Mouse (Mus musculus) heart, embryonic 11.5 days (tissue): ENCODE measurements around the gene Ptpn14. TPM values are rescaled to one million over a fixed set of nuclear protein-coding genes. Genes with fewer than 3 reads are reported as not detected.
"Not testable (repeated sequence)": the region's sequence is repeated elsewhere in the genome, so short reads cannot be mapped to it uniquely, and the experiment has no call there.

Experiments
- ATAC-seq: fragments of 200-750 bp; cut with Nextera tagmentation; replicated peaks from 2 replicates; pipeline ENCODE4 v1.8.0; 2017; ENCODE audit warnings: moderate library complexity; ENCODE audit not compliant: insufficient number of reproducible peaks, low FRiP score, low TSS enrichment
- H3K27ac ChIP-seq: fragments of 300-500 bp; sonication (generic); 2 replicates; pipeline ENCODE4 v1.5.1; 2014; ENCODE audit warnings: mild to moderate bottlenecking, low read depth, low read length
- H3K27me3 ChIP-seq: fragments of 300-500 bp; sonication (generic); 2 replicates; pipeline ENCODE4 v1.6.1; 2014; ENCODE audit warnings: mild to moderate bottlenecking, low read length, mixed read lengths; ENCODE audit not compliant: control insufficient read depth, insufficient read depth
- H3K36me3 ChIP-seq: fragments of 300-500 bp; sonication (generic); 2 replicates; pipeline ENCODE4 v1.6.1; 2014; ENCODE audit warnings: mild to moderate bottlenecking, low read length, moderate library complexity, mixed read lengths; ENCODE audit not compliant: control insufficient read depth, insufficient read depth
- H3K4me1 ChIP-seq: fragments of 300-500 bp; sonication (generic); 2 replicates; pipeline ENCODE4 v1.6.1; 2014; ENCODE audit warnings: low read length; ENCODE audit not compliant: control insufficient read depth, insufficient read depth
- H3K4me2 ChIP-seq: fragments of 300-500 bp; sonication (generic); 2 replicates; pipeline ENCODE4 v1.6.1; 2014; ENCODE audit warnings: mild to moderate bottlenecking, moderate library complexity
- H3K4me3 ChIP-seq: fragments of 300-500 bp; sonication (generic); 2 replicates; pipeline ENCODE4 v1.5.1; 2014; ENCODE audit warnings: low read depth, low read length
- H3K9ac ChIP-seq: fragments of 300-500 bp; sonication (generic); 2 replicates; pipeline ENCODE4 v1.6.1; 2014; ENCODE audit warnings: mild to moderate bottlenecking, low read depth, low read length, moderate library complexity
- H3K9me3 ChIP-seq: fragments of 300-500 bp; sonication (generic); replicated peaks from 2 replicates; pipeline ENCODE4 v1.6.1; 2016; ENCODE audit warnings: low read length; ENCODE audit not compliant: control insufficient read depth
- WGBS: fragments of 180-500 bp; shearing (Covaris S2); extraction: QIAGEN DNeasy Blood & Tissue Kit; methylation state at CpG from one replicate; pipeline ENCODE4 v1.1.7; 2014; ENCODE audit not compliant: insufficient replicate concordance; 5-methylcytosine and 5-hydroxymethylcytosine counted together
- polyA plus RNA-seq: library from polyadenylated mRNA; unstranded; fragments of >200 nt; fragmentation: Nextera tagmentation; extraction: Ambion mirVana; gene quantifications from 2 replicates; pipeline ENCODE4 v1.2.1, GENCODE M21; 2014

The Ptpn14 gene
- polyA plus RNA-seq, 1 experiment from 2014 or later, result 10.1 TPM

DNA sequence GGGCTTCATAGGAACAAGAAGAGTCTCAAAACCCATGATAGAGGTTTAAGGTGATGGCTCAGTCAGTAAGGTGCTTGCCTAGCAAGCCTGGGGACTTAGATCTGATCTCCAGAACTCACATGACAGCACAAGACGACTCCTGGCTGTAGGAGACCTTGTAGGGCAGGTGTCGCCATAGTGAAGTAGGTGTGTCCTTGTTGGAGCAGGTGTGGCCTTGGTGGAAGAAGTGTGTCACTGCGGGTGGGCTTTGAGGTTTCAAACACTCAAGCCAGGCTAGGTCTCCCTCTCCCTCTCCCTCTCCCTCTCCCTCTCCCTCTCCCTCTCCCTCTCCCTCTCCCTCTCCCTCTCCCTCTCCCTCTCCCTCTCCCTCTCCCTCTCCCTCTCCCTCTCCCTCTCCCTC, 35.6 kb upstream of the Ptpn14 start:
- not testable (repeated sequence) for H3K9me3 ChIP-seq, H3K4me2 ChIP-seq, H3K27me3 ChIP-seq, H3K4me1 ChIP-seq, H3K36me3 ChIP-seq, H3K9ac ChIP-seq, ATAC-seq, H3K27ac ChIP-seq, H3K4me3 ChIP-seq
- WGBS, result 43% methylated on average over 3 of the region's 3 CpGs

DNA sequence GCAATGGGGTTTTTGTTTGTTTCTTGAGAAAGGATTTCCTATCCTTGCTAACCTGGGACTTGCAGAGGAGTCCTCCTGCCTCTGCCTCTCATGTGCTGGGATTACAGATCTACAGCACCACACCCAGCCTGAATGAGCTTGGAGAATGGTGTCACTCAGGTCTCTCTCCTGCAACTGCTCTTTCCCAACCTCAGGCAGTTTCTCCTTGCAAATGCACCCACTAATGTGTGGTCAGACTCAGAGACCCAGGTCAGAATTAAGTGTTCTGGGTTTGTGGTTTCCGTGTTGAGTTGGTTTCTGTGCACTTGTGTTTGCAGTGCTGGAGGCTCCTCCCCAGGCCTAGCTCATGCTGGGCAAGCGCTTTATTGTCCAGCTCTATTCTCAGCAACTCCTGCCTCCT, 33.7 kb upstream of the Ptpn14 start:
- H3K27ac ChIP-seq, result no peak overlapping the region; the same call in 1 of the 2 replicates
- no peak for ATAC-seq
- H3K4me2 ChIP-seq, result no peak overlapping the region
- no peak overlapping the region for H3K4me3 ChIP-seq
- H3K36me3 ChIP-seq, result no peaks in the 10 kb centered on the region
- no peaks in the 10 kb centered on the region for H3K9me3 ChIP-seq
- 80% methylated on average over 2 of the region's 2 CpGs for WGBS
- peaks cover 6% of the 10 kb centered on the region; the same call in 1 of the 2 replicates for H3K4me1 ChIP-seq
- H3K27me3 ChIP-seq, result no peaks in the 10 kb centered on the region
- no peak overlapping the region for H3K9ac ChIP-seq

DNA sequence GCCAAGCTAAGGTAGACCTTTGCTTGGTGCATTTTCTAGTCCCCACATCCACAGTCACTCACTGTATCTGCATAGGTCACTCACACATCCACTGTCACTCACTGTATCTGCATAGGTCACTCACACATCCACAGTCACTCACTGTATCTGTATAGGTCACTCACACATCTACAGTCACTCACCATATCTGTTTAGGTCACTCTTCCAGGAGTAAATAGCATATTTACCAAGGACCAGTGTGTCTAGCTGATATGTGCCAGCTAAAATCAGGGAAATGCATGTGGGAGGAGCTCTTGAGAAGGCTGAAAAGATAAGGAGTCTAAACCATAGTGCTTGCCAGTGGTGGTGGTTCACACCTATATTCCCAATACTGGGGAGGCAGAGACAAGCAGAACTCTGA, 32.7 kb upstream of the Ptpn14 start:
- H3K27me3 ChIP-seq, result no peaks in the 10 kb centered on the region
- no peak overlapping the region for H3K4me2 ChIP-seq
- H3K4me3 ChIP-seq, result no peak overlapping the region
- ATAC-seq, result peak; percentile 62; the same call in 1 of the 2 replicates
- no peaks in the 10 kb centered on the region for H3K36me3 ChIP-seq
- H3K4me1 ChIP-seq, result peaks cover 4% of the 10 kb centered on the region; the same call in 1 of the 2 replicates
- H3K27ac ChIP-seq, result no peak overlapping the region
- H3K9ac ChIP-seq, result no peak overlapping the region
- H3K9me3 ChIP-seq, result no peaks in the 10 kb centered on the region

DNA sequence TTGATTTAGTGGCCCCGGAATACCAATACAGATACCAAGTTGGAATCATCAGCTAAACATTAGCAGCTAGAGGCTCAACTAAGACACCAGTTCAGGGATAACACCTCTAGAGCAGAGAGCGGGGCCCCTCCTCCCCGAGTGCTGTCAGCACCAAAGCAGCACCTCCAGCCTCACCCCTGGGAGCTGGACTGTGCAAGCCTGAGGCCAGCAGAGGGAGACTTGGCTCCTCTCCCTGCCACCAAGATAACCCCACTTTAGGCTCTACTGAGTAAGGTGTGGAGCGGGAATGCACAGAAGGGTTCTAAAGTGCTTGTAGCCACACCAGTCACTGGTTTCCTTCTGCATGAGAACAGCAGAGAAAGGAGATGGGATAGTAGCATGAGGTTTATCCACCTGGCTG, 29.7 kb upstream of the Ptpn14 start:
- H3K4me1 ChIP-seq, result peaks cover 4% of the 10 kb centered on the region; the same call in 1 of the 2 replicates
- H3K36me3 ChIP-seq, result no peaks in the 10 kb centered on the region
- H3K4me2 ChIP-seq, result peak overlapping the region; percentile 37; the same call in 1 of the 2 replicates
- ATAC-seq, result peak; percentile 66
- no peaks in the 10 kb centered on the region for H3K27me3 ChIP-seq
- WGBS, result 26% methylated on average over 4 of the region's 4 CpGs
- 0 out of 2 replicates have a peak overlapping the region, but pooled peaks have one; percentile 12 for H3K27ac ChIP-seq
- H3K9me3 ChIP-seq, result no peaks in the 10 kb centered on the region
- H3K9ac ChIP-seq, result no peak overlapping the region
- no peak overlapping the region for H3K4me3 ChIP-seq

DNA sequence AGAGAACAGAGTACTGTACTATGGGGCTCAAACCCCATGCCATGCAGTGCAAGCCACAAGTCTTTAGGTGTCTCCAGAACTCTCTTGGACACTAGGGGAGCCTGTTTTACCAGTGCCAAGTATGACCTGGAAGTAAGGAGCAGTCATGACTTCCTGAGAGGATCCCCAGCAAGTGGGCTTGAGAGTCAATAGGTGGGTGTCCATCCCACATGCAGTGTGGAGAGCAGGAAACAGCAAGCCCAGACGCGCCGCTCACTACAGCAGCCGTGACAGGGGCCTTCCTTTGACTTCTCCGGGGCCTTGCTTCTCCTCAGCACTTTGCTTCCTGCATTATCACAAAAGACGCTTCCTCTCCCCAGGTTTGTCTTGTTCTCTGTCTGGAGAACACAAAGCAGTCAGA, 27.9 kb upstream of the Ptpn14 start:
- Histone ChIP-seq H3K4me3 (no peak overlapping the region), H3K27me3 (no peaks in the 10 kb centered on the region), H3K4me2 (no peak overlapping the region), H3K9ac (no peak overlapping the region), H3K36me3 (no peaks in the 10 kb centered on the region), H3K4me1 (0 out of 2 replicates have a peak, but pooled peaks cover 4% of the 10 kb centered on the region), H3K27ac (no peak overlapping the region), H3K9me3 (no peaks in the 10 kb centered on the region)
- WGBS, result 64% methylated on average over 6 of the region's 6 CpGs
- no peak for ATAC-seq

DNA sequence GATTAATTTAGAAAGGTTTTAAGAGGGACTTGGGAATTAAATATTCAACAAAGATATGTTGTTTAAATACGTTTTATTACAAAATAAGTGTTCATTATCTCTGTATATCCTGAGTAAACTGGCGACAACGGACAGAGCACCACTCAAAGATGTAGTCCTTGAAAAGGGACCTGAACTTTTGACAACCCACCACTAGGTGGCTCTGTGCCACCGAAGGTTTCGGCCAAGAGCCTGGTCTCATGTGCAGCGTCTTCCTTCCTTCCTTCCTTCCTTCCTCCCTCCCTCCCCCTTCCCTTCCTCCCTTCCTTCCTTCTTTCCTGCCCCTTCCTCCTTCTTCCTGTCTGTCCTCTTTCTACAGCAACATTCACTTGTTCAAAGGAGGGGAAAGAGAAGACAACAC, 27.1 kb upstream of the Ptpn14 start:
- Histone ChIP-seq H3K4me1 (0 out of 2 replicates have a peak, but pooled peaks cover 4% of the 10 kb centered on the region), H3K9me3 (no peaks in the 10 kb centered on the region), H3K27ac (no peak overlapping the region), H3K27me3 (no peaks in the 10 kb centered on the region), H3K9ac (no peak overlapping the region), H3K4me2 (no peak overlapping the region), H3K36me3 (no peaks in the 10 kb centered on the region), H3K4me3 (no peak overlapping the region)
- 2% methylated on average over 6 of the region's 6 CpGs for WGBS
- no peak for ATAC-seq

DNA sequence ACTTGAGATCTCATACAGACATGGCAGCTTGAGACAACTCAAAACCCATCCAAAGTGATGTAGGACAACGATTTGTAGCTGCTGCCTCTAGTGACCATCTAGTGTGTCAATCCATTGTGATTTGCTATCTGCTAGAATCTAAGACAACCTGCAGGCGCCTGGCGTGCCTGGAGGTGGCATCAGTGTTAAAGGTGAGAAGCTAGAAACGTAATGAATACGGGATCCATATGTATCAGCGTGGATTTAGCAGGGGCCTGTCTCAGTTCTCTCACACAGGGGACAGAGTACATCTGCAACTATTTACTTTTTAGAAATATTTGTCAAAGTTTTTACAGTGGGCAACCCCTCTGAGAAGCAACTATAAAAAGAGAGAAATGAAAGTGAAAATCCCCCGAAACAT, 24.9 kb upstream of the Ptpn14 start:
- no peak overlapping the region for H3K4me2 ChIP-seq
- H3K9ac ChIP-seq, result no peak overlapping the region
- ATAC-seq, result no peak
- 0 out of 2 replicates have a peak, but pooled peaks cover 4% of the 10 kb centered on the region for H3K4me1 ChIP-seq
- WGBS, result 48% methylated on average over 7 of the region's 7 CpGs
- H3K27ac ChIP-seq, result no peak overlapping the region
- no peak overlapping the region for H3K4me3 ChIP-seq
- no peaks in the 10 kb centered on the region for H3K27me3 ChIP-seq
- no peaks in the 10 kb centered on the region for H3K9me3 ChIP-seq
- no peaks in the 10 kb centered on the region for H3K36me3 ChIP-seq

DNA sequence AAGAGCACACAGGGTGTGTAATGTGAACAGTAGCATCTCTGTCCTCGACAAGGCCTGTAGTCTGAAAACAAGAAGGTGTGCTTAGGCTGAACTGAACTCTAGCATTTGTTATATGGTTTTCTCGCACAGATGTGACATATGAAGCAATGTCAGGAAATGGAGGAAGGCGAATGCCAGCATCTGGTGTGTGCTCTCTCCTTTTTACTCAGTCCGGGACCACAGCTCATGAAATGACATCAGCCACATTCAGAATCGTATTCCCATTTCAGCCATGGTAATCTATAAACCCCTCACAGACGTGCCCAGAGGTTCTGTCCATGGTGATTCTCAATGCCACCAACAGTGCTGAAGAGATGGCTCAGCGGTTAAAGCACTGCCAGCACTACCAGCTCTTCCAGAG, 24.5 kb upstream of the Ptpn14 start:
- H3K9me3 ChIP-seq, result no peaks in the 10 kb centered on the region
- no peak overlapping the region for H3K4me3 ChIP-seq
- no peak overlapping the region for H3K9ac ChIP-seq
- no peaks in the 10 kb centered on the region for H3K36me3 ChIP-seq
- no peak overlapping the region for H3K27ac ChIP-seq
- WGBS, result 72% methylated on average over 7 of the region's 7 CpGs
- H3K4me1 ChIP-seq, result 0 out of 2 replicates have a peak, but pooled peaks cover 1% of the 10 kb centered on the region
- H3K4me2 ChIP-seq, result no peak overlapping the region
- ATAC-seq, result no peak
- H3K27me3 ChIP-seq, result no peaks in the 10 kb centered on the region

DNA sequence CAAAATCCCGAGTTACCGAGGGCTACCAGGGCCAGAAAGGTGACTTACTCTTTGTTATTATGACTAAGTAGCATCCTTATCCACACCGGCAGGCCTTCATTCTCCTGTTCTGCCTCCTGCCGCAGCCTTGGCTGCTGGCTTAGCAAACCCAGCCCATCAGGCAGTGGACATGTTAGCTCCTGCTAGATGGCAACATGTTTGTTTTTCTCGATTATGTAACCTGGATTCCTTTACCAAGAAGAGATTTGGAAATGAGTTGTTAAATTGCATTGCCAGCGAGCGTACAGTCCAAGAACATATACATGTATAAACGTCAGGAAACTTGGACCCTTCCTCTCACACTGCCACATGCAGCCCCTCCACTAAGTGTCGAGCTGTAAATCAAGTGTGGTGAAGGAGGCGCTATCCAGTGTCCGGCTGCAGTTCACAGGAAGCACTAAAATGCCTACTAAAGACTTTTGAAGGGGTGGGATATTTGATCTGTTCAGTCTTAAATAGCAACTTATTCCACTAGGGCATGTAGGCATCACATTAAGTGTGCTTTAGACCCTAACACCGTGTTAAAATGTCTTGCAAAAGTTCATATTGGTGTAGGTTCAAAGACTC, 21.9 kb upstream of the Ptpn14 start:
- Histone ChIP-seq H3K27ac (0 out of 2 replicates have a peak overlapping the region, but pooled peaks have one; percentile 41), H3K4me1 (peaks cover 2% of the 10 kb centered on the region; the same call in 1 of the 2 replicates), H3K4me3 (no peak overlapping the region), H3K27me3 (no peaks in the 10 kb centered on the region), H3K4me2 (no peak overlapping the region), H3K9me3 (no peaks in the 10 kb centered on the region), H3K9ac (no peak overlapping the region), H3K36me3 (no peaks in the 10 kb centered on the region)
- ATAC-seq, result no peak
- WGBS, result 73% methylated on average over 12 of the region's 12 CpGs
